Mouse (Mus musculus) hindbrain, postnatal 0 days (tissue): Measurements from ENCODE around the gene Cmya5. TPM values are rescaled to one million over a fixed set of nuclear protein-coding genes. Genes with fewer than 3 reads are reported as not detected.

Experiments used
- ATAC-seq: fragments of 200-750 bp; cut with Nextera tagmentation; 2 replicates; pipeline ENCODE4 v1.8.0; 2017; ENCODE audit warnings: mild to moderate bottlenecking, moderate TSS enrichment, moderate library complexity
- DNase-seq: peaks from one replicate; pipeline ENCODE4 v3.0.0-alpha.2; 2015; ENCODE audit warnings: low spot score
- H3K27ac ChIP-seq: fragments of 300-500 bp; sonication (generic); 2 replicates; pipeline ENCODE4 v1.5.1; 2014; ENCODE audit warnings: mild to moderate bottlenecking
- H3K27me3 ChIP-seq: fragments of 300-500 bp; sonication (generic); 2 replicates; pipeline ENCODE4 v1.6.1; 2014; ENCODE audit warnings: low read length, mixed read lengths; ENCODE audit not compliant: insufficient read depth
- H3K36me3 ChIP-seq: fragments of 300-500 bp; sonication (generic); 2 replicates; pipeline ENCODE4 v1.6.1; 2014; ENCODE audit warnings: low read length, mixed read lengths; ENCODE audit not compliant: insufficient read depth
- H3K4me1 ChIP-seq: fragments of 300-500 bp; sonication (generic); 2 replicates; pipeline ENCODE4 v1.6.1; 2014; ENCODE audit warnings: antibody characterized with exemption, low read length, mixed read lengths; ENCODE audit not compliant: insufficient read depth
- H3K4me2 ChIP-seq: fragments of 300-500 bp; sonication (generic); 2 replicates; pipeline ENCODE4 v1.6.1; 2014; ENCODE audit warnings: low read depth, mild to moderate bottlenecking, low read length, moderate library complexity, mixed read lengths
- H3K4me3 ChIP-seq: fragments of 300-500 bp; sonication (generic); 2 replicates; pipeline ENCODE4 v1.5.1; 2014; ENCODE audit warnings: low read length
- H3K9ac ChIP-seq: fragments of 300-500 bp; sonication (generic); replicated peaks from 2 replicates; pipeline ENCODE4 v1.6.1; 2014; ENCODE audit warnings: mild to moderate bottlenecking, low read length, moderate library complexity, mixed read lengths
- H3K9me3 ChIP-seq: fragments of 300-500 bp; sonication (generic); 2 replicates; pipeline ENCODE4 v1.6.1; 2016; ENCODE audit warnings: low read length, mixed read lengths
- CTCF ChIP-seq: IDR thresholded peaks from 2 replicates; pipeline ENCODE4 v1.5.1; 2016; ENCODE audit warnings: antibody characterized with exemption, control low read depth, low read depth
- WGBS: fragments of 180-500 bp; shearing (Covaris S2); extraction: QIAGEN DNeasy Blood & Tissue Kit; methylation state at CpG from one replicate; pipeline ENCODE4 v1.1.7; 2014; 5-methylcytosine and 5-hydroxymethylcytosine counted together
- polyA plus RNA-seq: library from polyadenylated mRNA; unstranded; fragments of >200 nt; fragmentation: Nextera tagmentation; extraction: Ambion mirVana; gene quantifications from 2 replicates; pipeline ENCODE4 v1.2.1, GENCODE M21; 2015
- total RNA-seq: library from RNA; depleted of rRNA; stranded (reverse); fragments of >200 nt; gene quantifications from 2 replicates; pipeline ENCODE4 v1.2.3, GENCODE M21; 2014

The Cmya5 gene
- total and polyA plus RNA-seq, 2 experiments from 2014 or later = 0.26 to 0.94 TPM

DNA sequence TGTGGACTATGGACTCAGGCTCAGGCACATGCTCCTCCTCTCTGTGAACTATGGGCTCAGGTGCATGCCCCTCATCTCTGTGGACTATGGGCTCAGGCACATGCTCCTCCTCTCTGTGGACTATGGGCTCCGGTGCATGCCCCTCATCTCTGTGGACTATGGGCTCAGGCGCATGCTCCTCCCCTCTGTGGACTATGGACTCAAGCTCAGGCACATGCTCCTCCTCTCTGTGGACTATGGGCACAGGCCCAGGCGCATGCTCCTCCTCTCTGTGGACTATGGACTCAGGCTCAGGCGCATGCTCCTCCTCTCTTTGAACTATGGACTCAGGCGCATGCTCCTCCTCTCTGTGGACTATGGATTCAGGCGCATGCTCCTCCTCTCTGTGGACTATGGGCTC, 47.9 kb downstream of the Cmya5 start:
- Histone ChIP-seq H3K27ac (no peak overlapping the region), H3K36me3 (no peaks in the 10 kb centered on the region), H3K4me1 (no peaks in the 10 kb centered on the region), H3K9me3 (no peaks in the 10 kb centered on the region), H3K27me3 (no peaks in the 10 kb centered on the region), H3K9ac (no peak overlapping the region), H3K4me2 (no peak overlapping the region), H3K4me3 (no peak overlapping the region)
- ATAC-seq (no peak), DNase-seq (no peak)
- WGBS = 95% methylated on average over 6 of the region's 6 CpGs
- no peak for TF ChIP-seq CTCF

DNA sequence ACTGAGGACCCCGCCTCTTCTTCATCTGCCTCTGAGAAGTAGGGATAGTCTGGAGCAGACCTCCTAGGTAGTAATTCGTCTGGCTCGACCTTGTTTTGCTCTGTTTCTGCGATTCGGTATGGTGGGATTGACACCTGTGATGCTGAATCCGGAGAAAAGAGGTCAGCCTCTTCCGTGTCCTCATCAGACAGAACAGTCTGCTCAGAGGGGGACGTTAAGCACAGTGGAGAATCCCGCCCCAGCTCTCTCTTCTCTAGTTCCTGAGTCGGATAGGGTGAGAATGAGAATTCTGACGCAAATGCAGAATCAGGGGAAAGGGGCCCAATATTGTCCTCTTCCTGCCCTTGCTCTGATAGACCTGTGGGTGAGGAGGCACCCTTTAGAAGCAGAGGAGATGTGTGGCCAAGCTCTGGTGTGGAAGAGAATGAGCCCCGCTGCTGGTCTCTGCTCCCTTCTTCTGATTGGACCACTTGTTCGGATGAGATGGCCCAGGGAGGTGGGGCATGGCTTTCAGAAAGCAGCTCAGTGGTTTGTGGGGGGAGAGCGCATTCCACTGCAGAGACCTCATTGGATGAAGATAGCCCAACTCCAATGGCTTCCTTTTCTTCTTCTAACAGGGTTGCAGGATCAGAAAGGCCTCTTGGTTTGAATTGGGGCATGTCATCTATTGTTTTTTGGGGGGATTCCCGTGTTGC, 49.3 kb downstream of the Cmya5 start:
- no peak for TF ChIP-seq CTCF
- H3K4me1 ChIP-seq = no peaks in the 10 kb centered on the region
- no peaks in the 10 kb centered on the region for H3K36me3 ChIP-seq
- H3K27me3 ChIP-seq = no peaks in the 10 kb centered on the region
- H3K27ac ChIP-seq = no peak overlapping the region
- DNase-seq (no peak), ATAC-seq (no peak)
- WGBS = 90% methylated on average over 15 of the region's 15 CpGs
- no peak overlapping the region for H3K9ac ChIP-seq
- H3K4me3 ChIP-seq = no peak overlapping the region
- no peak overlapping the region for H3K4me2 ChIP-seq
- no peaks in the 10 kb centered on the region for H3K9me3 ChIP-seq

- WGBS = 65% methylated on average over 10 of the region's 10 CpGs
- no peak overlapping the region for H3K4me2 ChIP-seq
- H3K4me3 ChIP-seq = no peak overlapping the region
- H3K27ac ChIP-seq = no peak overlapping the region
- ATAC-seq (no peak), DNase-seq (peak; percentile 29)
- no peaks in the 10 kb centered on the region for H3K27me3 ChIP-seq
- no peaks in the 10 kb centered on the region for H3K4me1 ChIP-seq
- no peak overlapping the region for H3K9ac ChIP-seq
- no peaks in the 10 kb centered on the region for H3K9me3 ChIP-seq
- TF ChIP-seq CTCF = no peak
- no peaks in the 10 kb centered on the region for H3K36me3 ChIP-seq
Measured at GRCm38 (mm10) chr13:93094204-93094935, 50.2 kb downstream of the Cmya5 start.

GRCm38 (mm10) chr13:93093697-93094096, 50.8 kb downstream of the Cmya5 start:
- Histone ChIP-seq H3K9me3 (no peaks in the 10 kb centered on the region), H3K4me3 (no peak overlapping the region), H3K27me3 (no peaks in the 10 kb centered on the region), H3K4me2 (no peak overlapping the region), H3K36me3 (no peaks in the 10 kb centered on the region), H3K9ac (no peak overlapping the region), H3K4me1 (no peaks in the 10 kb centered on the region), H3K27ac (no peak overlapping the region)
- TF ChIP-seq CTCF = no peak
- 82% methylated on average over 5 of the region's 5 CpGs for WGBS
- ATAC-seq (no peak), DNase-seq (no peak)

- Histone ChIP-seq H3K4me1 (no peaks in the 10 kb centered on the region), H3K27ac (no peak overlapping the region), H3K9me3 (no peaks in the 10 kb centered on the region), H3K4me2 (no peak overlapping the region), H3K4me3 (no peak overlapping the region), H3K36me3 (no peaks in the 10 kb centered on the region), H3K27me3 (no peaks in the 10 kb centered on the region), H3K9ac (no peak overlapping the region)
- ATAC-seq = no peak
- WGBS = 57% methylated on average over 2 of the region's 2 CpGs
- DNase-seq = no peak
- TF ChIP-seq CTCF = no peak
Measured at GRCm38 (mm10) chr13:93092916-93093429, 51.6 kb downstream of the Cmya5 start.

DNA sequence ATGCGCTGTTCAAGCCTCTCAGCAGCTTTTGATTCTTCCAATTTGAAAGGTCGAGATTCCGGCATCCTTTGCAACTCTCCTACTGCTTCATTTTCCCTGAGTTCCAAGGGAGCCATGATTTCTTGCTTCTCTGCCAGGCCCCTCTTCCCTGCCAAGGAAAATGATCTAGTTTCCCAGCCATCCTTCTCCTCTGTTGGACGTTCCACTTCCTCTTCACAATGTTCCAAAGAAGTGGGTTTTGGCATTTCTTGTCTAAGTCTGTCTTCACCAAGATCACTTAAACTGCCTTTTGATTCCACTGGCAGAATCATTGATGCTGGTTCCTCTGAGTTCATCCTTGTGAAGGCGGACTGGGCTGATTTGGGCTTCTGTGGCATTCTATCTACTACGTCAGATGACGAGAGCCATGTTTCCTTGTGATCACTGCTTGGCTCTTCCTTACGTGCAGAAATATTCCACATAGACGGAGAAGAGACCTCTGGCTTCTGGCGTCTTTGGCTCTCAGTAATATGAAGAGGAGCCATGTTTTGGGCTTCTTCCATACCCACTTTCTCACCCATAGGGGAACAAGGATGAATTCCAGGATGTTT, 52.6 kb downstream of the Cmya5 start:
- no peaks in the 10 kb centered on the region for H3K36me3 ChIP-seq
- WGBS = 82% methylated on average over 10 of the region's 10 CpGs
- ATAC-seq = no peak
- DNase-seq = no peak
- no peak for TF ChIP-seq CTCF
- no peaks in the 10 kb centered on the region for H3K4me1 ChIP-seq
- H3K9me3 ChIP-seq = no peaks in the 10 kb centered on the region
- no peak overlapping the region for H3K27ac ChIP-seq
- no peak overlapping the region for H3K4me2 ChIP-seq
- H3K27me3 ChIP-seq = no peaks in the 10 kb centered on the region
- no peak overlapping the region for H3K9ac ChIP-seq
- H3K4me3 ChIP-seq = no peak overlapping the region
